Mouse (Mus musculus): Measurements from ENCODE around the gene Tmem238l. TPM values are rescaled to one million over a fixed set of nuclear protein-coding genes. Genes with fewer than 3 reads are reported as not detected.
A peak's percentile ranks its signal among the peaks of the same experiment; 100 is the strongest.

Tmem238l gene
- polyA plus RNA-seq, 1 experiment: 242 TPM

DNA sequence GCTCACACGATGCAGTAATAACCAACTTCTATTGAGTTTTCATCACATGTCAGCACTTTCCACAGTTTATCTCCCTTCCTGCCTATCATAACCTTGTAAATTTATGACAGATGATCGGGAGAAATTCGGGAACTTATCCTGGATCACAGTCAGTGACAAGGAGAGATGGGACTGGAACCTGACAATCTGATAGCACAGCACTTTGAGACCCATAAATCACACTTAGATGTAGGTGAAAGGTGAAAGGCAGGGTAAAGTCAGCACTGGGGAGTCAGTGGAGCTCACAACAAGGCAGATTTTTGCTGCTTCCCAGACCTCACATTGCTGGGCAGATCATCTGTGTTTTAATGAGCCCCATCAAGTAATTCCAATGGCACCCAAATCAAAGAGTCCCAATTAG, 17.1 kb downstream of the Tmem238l start:
- WGBS: 58% methylated on average over 3 of the region's 3 CpGs
- DNase-seq (ENCODE audit: low read depth, low spot score): no peak

DNA sequence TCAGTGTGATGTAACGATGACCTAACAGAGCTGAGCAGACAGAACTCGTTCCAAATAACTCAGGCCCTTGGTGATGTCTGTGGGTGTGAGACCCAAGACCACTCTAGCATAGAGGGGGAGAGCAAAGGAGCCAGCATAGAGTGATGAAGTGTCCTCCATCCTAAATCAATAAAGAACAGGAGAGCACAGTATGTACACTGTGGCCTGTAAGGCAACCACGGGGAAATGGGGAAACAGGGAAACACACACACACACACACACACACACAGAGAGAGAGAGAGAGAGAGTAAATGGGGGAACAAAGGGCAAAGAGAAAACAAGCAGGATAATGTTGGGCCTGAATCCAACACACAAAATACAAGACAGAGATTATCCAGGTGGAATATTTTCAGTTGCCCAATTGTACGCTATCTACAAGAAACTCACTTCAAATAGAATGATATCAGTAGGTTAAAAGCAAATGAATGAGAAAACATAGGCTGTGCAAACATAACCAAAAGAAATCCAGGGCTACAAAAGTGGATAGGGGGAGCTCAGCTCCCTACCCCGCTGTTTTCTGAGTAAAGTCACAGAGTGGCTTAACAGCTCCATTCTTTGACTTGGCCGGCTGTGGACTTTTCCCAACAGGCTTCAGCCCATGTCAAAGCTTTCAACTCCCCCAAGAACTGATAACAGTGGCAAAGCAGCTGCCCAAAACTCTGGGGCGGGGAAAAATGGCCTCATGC, 19.3 kb downstream of the Tmem238l start:
- 87% methylated on average over 7 of the region's 7 CpGs for WGBS

DNA sequence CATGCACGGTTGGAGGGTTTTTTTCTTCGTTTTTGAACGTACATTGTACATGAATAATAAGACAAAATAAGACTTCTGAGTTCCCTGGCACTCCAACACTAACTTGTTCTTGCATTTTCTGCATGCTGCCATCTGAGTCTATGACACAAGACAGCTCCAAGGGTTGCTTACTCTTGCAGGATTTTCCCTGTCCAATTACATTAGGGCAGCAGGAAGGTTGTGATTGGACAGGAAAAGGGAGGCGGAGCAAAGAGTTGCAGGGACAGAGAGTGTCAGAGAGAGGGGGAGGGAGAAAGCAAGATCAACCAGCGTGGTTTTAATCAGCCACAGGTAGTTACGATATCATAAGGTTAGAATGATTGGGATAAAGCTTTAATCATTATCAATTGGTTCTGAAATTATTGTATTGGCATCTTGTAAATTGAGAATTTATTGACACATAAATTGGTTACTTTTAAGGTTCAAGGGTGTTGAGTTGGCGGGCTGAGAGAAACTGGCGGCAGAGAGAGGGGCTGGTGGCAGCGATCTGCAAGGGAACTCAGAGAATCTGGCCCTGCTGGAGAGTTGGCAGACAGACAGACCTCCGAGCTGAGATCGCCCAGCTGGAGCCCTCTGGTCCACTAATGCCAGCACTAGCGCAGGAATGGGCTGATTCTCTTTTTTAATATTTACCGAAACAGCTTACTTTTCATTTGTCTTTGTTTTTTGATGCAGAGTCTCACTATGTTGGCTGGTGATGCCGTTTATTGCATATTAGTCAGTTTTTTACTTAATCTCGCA, 25.1 kb downstream of the Tmem238l start:
- WGBS: 79% methylated on average over 15 of the region's 15 CpGs

More for the DNA sequence above, 19.3 kb downstream of the Tmem238l start:
- no peak for DNase-seq (ENCODE audit: low read depth, low spot score)

DNA sequence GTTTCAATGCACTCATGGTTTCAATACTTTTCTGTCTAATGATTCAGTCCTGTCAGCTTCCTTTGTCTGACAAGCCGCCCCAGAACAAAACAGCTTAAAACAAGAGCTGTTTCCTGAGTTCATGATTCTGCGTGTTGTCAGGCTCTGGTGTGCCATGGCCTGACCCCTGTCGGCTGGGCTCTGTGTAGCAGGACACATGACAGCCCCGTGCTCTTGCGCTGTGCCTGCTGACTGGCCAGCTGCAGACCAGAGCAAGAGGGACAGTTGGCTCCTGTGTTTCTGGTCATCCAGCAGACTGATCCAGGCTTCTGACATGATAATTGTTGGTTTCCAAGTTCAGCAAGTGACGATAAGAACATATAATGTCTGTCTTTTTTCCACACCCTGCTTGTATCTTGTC, 26.4 kb downstream of the Tmem238l start:
- no peak for DNase-seq (ENCODE audit: low read depth, low spot score)
- 19% methylated on average over 6 of the region's 6 CpGs for WGBS

More for the DNA sequence above, 25.1 kb downstream of the Tmem238l start:
- no peak for DNase-seq (ENCODE audit: low read depth, low spot score)

DNA sequence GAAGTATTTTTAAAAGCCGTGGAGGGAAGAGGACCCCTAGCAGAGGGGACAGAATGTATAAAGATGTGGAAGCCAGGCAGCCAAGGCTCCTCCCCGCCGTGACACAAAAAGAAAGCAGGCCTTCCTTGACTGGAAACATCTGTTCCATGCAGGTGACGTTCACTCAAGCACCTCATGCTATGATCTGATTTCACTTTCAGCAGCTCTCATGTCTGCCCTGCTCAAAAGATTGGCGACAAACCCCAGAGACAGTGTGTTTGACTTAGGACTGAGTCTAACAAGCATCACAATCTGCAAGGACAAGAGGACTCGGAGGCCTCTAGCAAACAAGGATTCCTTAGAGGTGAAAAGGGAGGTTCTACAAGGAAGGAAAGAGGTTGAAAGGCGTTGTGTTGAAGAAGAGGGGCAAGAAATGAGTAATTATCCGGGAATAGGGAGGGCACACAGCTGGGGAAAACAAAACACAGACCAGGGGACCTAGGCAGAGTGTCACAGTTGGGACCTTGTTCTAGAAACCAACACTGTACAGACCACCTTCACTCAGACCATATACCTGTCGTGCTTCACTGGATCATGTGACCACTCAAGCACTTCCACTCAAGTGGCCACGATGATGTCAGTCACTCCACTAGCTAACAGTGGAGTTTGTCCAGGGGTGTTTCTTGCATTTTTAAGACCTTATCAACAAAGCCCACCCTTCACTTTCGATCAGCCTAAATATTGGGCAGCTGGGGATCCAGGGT, 27.2 kb downstream of the Tmem238l start:
- DNase-seq (ENCODE audit: low read depth, low spot score): no peak
- WGBS: 44% methylated on average over 11 of the region's 11 CpGs

DNA sequence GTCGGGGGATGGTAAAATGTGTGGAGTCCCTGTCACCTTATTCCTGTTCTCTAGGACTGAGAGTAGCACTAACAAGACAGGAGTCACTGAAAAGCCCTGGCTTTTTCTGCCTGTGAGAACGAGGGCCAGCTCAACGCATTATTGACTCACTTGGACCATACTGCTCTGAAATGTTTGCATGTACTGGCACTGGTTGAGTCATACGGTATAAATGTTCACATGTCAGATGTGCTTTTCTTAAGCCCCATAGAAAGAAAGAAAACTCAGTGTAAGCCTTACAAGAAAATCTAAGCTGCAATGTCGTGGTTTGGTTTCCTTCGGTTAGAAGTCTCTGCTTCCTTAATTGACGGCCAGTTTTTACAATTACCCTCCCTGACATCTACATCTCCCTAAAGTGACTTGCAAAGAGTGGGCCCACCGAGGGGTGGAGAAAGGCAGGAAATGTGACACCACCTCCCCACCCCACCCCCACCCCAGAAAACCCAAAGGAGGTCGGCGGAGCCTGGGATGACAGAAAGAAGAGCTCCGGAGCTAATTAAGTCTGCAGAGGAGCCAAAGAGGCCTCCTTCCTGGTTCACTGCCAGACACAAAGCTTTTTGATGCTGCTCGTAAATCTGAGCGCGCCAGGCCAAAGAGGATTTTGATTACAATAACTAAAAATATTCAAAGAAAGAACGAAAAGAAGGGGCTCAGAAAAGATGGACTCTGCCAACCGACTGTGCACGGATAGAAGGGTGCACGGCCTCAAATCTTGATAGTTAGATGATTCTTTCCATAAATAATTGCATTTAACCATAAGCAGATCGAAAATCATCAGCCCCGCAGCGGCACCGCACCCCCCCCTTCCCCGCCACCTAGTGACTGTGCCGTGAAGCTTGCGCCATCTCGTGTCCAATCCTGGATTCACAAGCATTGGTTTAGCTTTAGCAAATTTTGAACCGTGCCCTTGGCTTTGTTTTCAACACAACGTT, 28.0 kb downstream of the Tmem238l start:
- no peak for DNase-seq (ENCODE audit: low read depth, low spot score)
- WGBS: 7% methylated on average over 28 of the region's 28 CpGs

DNA sequence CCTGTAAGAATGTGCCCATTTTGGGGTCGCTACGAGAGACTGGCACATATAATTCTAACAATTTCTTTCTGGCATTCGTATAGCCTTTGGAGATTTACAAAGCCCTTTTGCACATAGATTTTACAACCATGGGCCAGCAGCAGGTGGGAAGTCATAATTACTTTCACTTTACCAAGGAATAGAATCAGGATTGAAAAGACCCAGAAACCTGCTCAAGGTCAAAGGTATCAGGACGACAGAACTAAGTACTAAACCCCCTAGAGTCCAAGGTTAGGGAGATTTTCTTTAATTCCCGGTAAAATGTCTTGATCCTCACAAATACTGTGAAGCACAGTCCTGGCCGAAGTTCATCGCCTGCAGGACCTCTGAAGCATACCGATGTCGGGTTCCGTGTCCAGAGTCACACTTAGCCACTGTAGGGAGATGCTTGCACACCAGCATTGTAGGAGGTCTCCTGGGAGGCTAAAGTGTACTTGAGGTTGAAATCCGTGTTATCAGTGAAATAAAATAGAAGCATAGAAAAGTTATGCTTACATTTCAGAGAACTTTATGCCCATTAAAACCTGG, 28.8 kb downstream of the Tmem238l start:
- DNase-seq (ENCODE audit: low read depth, low spot score): peak; percentile 37
- 4% methylated on average over 11 of the region's 11 CpGs for WGBS

DNA sequence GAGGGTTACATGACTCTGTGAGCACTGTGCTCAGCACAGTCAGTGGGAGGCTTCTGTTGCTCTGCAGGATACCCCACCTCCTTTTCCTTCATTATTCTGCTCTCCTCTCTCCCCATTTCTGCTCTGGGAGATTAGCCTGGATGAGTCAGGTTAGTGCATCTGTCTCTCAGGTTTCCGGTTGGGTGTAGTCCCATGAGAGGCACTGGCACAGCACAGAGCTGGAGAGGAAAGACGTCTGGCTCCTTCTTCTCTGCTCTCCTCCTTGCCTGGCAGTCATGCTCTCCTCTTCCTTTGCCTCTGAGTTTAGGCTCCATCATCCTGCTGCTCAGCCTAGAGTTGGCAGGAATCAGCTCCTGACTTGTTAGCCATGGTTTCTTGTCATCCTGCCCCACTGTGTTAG, 35.7 kb downstream of the Tmem238l start:
- DNase-seq (ENCODE audit: low read depth, low spot score): no peak
- WGBS: 82% methylated on average over 2 of the region's 2 CpGs

DNA sequence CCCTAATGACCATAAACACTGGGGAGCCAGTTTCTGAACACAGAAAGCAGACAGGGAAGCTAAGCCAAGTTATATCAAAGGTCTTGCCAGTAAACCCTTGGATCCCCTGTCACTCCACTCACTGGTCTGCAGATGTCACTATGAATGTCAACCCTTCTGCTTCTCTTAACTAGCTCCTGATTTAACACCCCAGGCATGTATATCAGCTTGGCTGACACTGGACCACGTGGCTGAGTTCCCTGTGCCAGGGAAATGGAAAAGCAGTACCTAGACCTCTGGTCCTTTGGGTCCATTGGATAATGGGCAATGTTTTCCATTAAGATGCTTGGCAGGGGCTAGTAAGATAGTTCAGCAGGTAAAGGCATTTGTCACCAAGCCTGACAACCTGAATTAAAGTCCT, 37.2 kb downstream of the Tmem238l start:
- 14% methylated on average over 1 of the region's 1 CpGs for WGBS
- DNase-seq (ENCODE audit: low read depth, low spot score): no peak

DNA sequence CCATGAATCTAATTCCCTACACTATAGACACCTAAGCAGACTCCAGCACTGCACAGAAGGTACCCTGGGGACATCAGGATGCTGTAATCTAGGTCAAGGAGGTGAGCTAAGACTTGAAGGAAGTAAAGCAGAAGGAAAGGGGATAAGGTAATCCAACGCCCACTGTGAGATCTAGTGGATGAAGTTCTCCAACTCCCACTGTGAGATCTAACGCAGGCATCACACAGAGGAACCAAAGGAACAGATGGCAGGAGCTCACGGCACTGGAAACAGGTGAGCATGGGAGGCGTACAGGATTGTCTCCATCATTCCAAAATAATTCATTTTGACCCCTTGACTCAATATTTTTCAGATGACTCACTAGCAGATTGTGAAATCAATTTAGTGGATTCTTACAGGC, 40.0 kb downstream of the Tmem238l start:
- WGBS: 91% methylated on average over 4 of the region's 4 CpGs
- no peak for DNase-seq (ENCODE audit: low read depth, low spot score)

DNA sequence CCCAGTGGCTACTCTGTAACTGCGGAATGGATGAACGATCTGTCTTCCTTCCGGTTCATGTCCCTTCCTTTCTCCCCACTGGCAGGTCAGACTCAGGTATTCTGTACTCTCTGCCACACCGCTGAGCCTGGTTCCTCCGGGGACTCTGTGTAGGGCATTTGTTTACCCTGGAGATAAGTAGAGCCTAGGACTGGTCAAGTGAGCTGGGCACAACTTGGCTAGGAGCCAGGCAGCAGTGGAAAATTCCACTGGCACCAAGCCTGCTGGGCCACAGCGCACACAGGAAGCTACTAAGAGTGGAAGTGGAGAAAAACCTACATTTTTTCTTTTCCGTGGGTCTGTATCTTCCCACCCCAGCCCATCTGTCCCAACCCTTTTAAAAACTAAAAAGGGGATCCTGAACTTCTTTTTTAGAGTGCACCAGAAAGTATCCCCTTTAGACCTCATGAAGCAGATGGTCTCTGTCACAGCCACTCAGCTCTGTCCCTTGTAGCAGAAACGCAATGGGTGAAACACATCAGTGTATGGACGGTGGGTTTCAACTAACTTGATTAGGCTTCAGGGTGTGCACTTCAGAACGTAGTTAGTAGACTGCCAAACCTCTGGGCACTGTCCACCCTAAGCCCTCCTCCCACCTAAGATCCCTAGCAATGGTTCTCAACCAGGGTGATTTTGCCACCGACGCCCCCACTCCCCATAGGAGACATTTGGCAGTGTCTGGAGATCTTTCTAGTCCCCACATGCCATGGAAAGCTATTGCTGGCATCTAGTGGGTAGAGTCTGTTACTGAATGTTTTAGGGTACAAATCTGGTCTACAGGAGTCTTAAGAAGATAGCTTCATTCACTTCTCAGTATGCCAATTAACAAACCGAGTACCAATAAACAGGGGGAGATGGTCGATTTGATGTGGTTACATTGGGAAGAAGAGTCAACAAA, 42.3 kb downstream of the Tmem238l start:
- DNase-seq (ENCODE audit: low read depth, low spot score): no peak
- 39% methylated on average over 14 of the region's 14 CpGs for WGBS

DNA sequence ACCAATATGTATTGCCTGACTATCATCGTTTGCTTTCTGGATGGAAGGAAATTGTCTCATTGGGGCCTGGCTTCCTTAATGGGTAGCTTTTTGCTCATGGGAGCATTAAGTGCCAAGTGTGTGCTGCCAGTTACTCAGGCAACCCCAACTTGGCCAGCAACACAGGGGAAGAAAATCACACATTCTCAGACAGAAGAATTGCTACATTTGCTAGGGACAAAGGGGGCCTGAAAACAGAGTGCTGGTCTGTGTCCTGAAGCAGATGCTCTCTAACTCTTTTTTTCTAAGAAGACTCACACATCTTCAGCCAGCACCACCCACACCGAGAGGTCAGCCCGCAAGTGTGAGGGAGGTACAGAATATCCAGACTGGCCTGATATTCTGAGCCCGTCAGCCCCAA, 44.2 kb downstream of the Tmem238l start:
- no peak for DNase-seq (ENCODE audit: low read depth, low spot score)
- 78% methylated on average over 4 of the region's 4 CpGs for WGBS

DNA sequence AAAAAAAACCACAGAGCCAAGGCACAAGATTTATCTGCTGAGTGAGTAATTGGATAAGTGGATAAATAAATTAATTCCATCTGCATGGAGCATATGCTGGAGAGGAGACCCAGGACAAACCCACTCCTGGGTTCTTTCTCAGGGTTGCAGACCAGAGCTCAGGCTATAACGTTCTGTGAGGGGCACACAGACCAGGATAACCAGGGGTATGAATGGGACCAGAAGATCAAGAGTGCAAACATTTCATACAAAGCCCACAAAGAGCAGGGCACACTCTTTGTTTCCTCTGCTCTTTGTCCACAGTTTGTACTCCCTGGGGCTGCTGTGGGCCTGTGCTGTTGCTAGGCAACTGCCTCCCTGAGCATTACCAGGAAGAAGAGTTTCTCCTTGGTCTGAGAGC, 45.3 kb downstream of the Tmem238l start:
- 76% methylated on average over 1 of the region's 1 CpGs for whole genome bisulfite sequencing
- DNase-seq (ENCODE audit: low read depth, low spot score): no peak

DNA sequence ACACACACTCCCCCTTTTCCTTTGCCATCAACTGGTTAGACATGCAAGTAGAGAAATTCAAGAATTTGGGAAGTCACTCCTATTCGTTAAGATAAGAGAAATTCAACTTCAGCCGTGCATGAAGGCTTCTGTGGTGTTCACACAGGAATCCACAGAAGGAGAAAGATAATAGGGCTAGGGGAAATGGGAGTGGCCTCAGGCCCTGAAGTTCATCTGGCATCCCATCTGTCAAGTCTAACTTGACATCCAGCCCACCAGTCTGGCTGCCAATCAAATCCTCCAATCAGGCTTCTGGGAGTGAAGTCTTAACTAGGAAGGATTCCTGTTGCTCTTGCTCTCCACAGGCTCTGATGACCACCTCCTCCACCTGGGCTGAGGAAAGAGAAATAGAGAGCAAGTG, 46.5 kb downstream of the Tmem238l start:
- WGBS: 77% methylated on average over 2 of the region's 2 CpGs
- no peak for DNase-seq (ENCODE audit: low read depth, low spot score)

DNA sequence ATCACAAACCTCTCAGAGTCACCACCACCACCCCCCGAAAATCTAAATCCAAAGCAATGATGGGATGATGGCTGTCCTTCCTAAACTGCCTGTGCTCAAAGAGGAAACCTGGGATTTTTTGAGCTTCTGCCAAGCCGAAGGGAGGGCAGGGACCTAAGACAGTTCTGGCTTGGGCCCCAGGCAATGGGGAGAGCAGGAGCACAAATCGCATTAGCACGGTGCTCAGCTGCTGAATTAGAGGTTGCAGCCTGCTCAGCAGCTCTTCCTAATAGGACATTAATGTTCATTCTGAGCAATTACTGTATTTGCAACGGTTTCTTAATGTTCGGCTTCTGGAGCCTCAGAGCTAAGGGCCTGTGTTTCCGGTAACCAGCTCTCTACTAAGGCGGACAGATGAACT, 51.5 kb downstream of the Tmem238l start:
- WGBS: 76% methylated on average over 8 of the region's 8 CpGs
- no peak for DNase-seq (ENCODE audit: low read depth, low spot score)

DNA sequence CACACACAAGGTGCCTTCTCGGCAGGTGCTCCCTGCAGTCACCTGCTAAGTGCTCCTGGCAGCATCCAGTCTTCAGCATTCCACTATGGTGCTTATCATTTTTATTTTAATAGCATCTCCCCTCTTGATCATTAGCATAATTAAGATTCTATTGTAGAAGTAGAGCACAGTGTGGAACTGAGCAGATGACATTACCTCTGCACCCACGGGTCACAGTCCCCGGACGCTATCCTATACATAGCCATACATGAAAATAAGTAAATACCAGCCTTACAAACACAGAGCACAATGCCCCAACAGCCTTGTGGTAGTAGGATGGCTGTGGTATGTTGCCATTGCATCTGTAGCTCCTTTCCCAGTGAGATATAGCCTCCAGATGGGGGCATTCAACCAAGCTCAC, 52.1 kb downstream of the Tmem238l start:
- DNase-seq (ENCODE audit: low read depth, low spot score): no peak
- 88% methylated on average over 4 of the region's 4 CpGs for WGBS

DNA sequence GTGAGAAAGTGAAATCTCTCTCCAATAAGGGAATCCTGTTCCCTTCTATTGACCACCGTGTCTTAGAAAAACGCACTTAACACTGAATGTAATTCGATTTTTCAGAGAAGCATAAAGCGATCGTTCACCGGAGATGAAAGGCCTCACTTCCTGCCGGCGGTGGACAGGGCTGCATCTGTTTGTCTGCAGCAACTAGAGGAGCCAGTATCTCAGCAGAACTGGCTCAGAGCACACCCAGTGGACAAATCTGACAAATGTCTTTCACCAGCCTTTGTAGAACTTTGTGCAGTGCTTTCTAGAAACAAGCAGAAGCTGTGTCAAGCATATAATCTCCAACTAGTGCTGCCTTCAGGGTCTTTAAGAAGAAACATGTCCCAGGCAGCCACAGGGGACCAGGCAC, 54.0 kb downstream of the Tmem238l start:
- DNase-seq (ENCODE audit: low read depth, low spot score): no peak
- WGBS: 3% methylated on average over 8 of the region's 8 CpGs

DNA sequence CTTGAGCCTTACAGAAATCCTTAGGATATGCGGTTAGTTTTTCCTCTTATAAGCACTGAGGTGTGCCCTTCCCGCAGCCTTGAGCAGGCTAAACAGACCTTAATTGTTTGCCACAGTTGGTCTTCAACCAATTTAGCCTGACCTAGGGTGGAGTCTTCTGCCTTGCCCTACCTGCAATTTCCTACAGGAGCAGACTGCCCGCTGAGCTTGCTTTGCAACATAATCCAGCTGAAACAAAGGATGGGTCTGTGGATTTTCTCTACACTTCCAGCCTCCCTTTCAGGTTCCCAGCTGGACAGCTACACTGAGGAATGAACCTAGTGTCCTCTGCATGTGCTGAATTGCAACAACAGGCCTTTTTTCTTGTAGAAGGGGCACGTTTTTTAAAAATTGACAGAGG, 55.2 kb downstream of the Tmem238l start:
- DNase-seq (ENCODE audit: low read depth, low spot score): no peak
- WGBS: 41% methylated on average over 4 of the region's 4 CpGs

All from large intestine, adult 2 months (tissue).